Mouse (Mus musculus): ENCODE data around the gene Ntsr2.
"Not testable (repeated sequence)": the region's sequence is repeated elsewhere in the genome, so short reads cannot be mapped to it uniquely, and the experiment has no call there.

Ntsr2 gene

GRCm38 (mm10) chr12:16649819-16650218 is 3.4 kb upstream of the Ntsr2 start:
- DNase-seq, result no peak

GRCm38 (mm10) chr12:16655604-16656003 is 2.4 kb downstream of the Ntsr2 start:
- no peak for DNase-seq

- DNase-seq, result no peak
Observed at GRCm38 (mm10) chr12:16656906-16657875, 4.0 kb downstream of the Ntsr2 start.

- DNase-seq, result no peak
Observed at GRCm38 (mm10) chr12:16661459-16661858, 8.3 kb downstream of the Ntsr2 start.

GRCm38 (mm10) chr12:16661936-16662335 is 8.8 kb downstream of the Ntsr2 start:
- DNase-seq, result no peak

- DNase-seq, result no peak
Observed at GRCm38 (mm10) chr12:16662955-16663585, 9.9 kb downstream of the Ntsr2 start.

GRCm38 (mm10) chr12:16665022-16665421 is 11.8 kb downstream of the Ntsr2 start:
- no peak for DNase-seq

GRCm38 (mm10) chr12:16669176-16669575 is 16.0 kb downstream of the Ntsr2 start:
- no peak for DNase-seq

- no peak for DNase-seq
Observed at GRCm38 (mm10) chr12:16672246-16672645, 19.1 kb downstream of the Ntsr2 start.

GRCm38 (mm10) chr12:16690631-16691030 is 37.4 kb downstream of the Ntsr2 start:
- no peak for DNase-seq

GRCm38 (mm10) chr12:16694783-16695182 is 41.6 kb downstream of the Ntsr2 start:
- no peak for DNase-seq

- not testable (repeated sequence) for DNase-seq
Observed at GRCm38 (mm10) chr12:16695252-16695651, 42.1 kb downstream of the Ntsr2 start.

- DNase-seq, result no peak
Observed at GRCm38 (mm10) chr12:16696146-16696545, 43.0 kb downstream of the Ntsr2 start.

GRCm38 (mm10) chr12:16698691-16699090 is 45.5 kb downstream of the Ntsr2 start:
- no peak for DNase-seq

Data from lung, postnatal 14 days (tissue).